Mouse (Mus musculus) cerebellum, adult 9-11 months (tissue): ENCODE data around the gene Axdnd1.
"Not testable (repeated sequence)": the region's sequence is repeated elsewhere in the genome, so short reads cannot be mapped to it uniquely, and the experiment has no call there.

Experiments used
- DNase-seq: peaks from one replicate; pipeline ENCODE4 v3.0.0; 2022

Gene Axdnd1

GRCm38 (mm10) chr1:156308595-156308994 is 112.4 kb downstream of the Axdnd1 start:
- no peak for DNase-seq

GRCm38 (mm10) chr1:156302911-156303749 is 117.8 kb downstream of the Axdnd1 start, which contains the start of gene Tdrd5:
Tdrd5 (minus strand) TSS chr1:156303664.
- peak; percentile 5 for DNase-seq

- no peak for DNase-seq
Observed at GRCm38 (mm10) chr1:156290016-156290415, 130.9 kb downstream of the Axdnd1 start.

DNA sequence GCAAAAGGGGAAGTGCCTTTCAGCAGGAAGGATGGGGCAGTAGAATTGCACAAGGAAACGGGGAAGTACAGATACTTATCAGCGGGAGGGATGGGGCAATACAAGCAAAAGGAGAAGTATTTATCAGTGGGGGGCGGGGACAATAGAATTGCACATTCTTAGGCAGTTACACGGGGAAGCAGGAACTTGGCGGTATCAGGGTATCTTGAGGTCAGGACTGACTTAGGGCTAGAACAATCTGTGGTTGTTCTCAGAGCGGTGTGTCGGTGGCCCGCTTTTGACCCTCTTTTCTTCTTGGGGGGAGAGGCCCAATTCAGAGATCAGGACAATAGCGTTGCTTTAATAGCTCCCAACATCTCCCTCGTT is 131.8 kb downstream of the Axdnd1 start:
- not testable (repeated sequence) for DNase-seq

- DNase-seq = no peak
Observed at GRCm38 (mm10) chr1:156288556-156289221, 132.3 kb downstream of the Axdnd1 start.

DNA sequence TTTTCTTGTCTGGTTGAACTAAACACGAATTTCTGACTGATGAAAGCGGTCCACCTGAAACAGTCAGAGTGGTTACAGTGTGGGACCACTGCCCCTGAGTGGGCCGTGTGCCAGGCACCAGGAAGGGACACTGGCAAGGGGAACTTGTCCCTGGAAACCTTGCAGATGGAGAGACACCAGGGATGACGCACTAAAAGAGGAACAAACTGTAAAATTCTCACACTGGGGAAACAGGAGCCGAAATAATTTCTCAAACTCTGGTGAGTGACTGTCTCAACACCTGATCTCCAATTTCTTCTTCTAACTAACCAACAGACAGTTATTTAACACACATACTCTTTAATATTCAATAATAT is 135.4 kb downstream of the Axdnd1 start:
- no peak for DNase-seq

DNA sequence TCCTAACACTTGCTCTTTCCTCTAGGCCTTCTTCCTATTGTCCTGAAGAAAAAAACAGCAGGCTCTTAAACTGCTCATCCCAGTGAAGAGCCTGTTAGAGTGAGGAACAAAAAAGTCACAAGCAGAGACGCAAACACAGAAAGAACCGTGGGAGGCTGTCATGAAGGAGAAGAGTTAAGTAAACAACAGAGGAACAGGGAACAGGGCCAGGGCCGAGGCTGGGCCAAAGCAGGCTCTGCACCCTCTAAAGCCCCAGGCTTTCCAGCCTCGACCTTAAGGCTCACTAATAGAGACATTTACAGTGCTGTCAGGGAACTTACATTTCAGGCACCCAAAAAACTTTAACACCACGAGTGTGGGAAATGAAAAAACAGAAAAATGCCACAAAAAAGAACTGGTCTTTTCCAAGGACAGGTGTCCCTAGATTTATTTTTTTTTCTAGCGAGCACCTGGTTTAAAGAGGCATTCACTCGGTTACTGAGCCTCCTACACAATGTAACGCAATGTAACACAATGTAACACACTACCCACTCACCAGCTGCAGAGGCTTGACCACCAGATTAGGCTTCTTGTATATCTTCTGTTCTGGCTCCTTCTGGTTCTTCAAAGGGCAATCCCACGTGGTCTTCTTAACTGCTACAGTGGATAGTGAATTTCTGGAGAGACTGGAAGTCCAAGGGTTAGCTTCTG is 136.0 kb downstream of the Axdnd1 start:
- DNase-seq = no peak

GRCm38 (mm10) chr1:156284207-156284606 is 136.8 kb downstream of the Axdnd1 start:
- DNase-seq = no peak

DNA sequence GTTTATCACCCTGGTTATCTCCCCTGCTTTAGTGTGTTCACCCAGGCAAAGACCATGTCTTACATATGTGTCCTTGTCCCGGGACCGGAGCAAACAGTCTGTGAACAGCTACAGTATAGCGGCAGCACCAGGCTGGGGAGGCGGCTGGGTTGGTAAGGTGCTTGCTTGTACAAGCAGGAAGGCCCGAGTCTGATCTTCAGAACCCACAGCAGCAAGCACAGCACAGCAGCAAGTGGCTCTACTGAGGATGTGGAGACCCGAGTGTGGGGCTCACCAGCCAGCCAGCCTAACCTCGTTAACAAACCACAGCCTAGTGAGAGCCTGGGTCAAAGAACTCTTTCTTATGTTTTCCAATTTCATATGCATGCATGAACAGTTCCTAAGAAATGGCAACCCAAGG is 140.8 kb downstream of the Axdnd1 start:
- no peak for DNase-seq

GRCm38 (mm10) chr1:156273647-156274046 is 147.3 kb downstream of the Axdnd1 start:
- no peak for DNase-seq
